Mouse (Mus musculus): ENCODE results near the gene Gm49337. TPM values are rescaled to one million over a fixed set of nuclear protein-coding genes. Genes with fewer than 3 reads are reported as not detected.
A peak's percentile ranks its signal among the peaks of the same experiment; 100 is the strongest.

Gm49337 gene
- polyA plus RNA-seq (2016; fragmentation: Nextera tagmentation; extraction: Ambion mirVana): not detected in 2 replicates

DNA sequence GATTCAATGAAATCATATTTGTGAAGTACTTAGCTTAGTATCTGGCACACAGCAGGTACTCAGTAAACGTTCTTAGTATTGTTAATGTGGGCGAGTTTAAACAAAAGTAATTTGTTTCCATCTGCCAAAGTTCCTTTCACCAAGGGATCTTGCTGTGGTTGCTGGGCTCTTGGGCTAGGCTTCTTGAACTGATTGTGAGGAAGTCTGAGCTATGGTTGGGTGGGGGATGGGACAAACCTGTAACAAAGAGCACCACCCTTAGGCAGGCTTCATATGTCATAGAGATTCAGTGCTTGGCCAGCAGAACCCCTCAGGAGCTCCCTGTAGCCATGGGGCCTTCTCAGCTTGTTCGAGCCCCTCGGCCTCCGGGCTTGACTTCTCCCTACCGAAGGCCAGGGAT is at the start of gene Gm49337, which contains the start of gene 1700042G07Rik:
Gene Gm49337 (plus strand): TSS at position 313 of the 400 bp plus-strand sequence.
Gene 1700042G07Rik (plus strand): TSS at position 301 of the 400 bp plus-strand sequence.
- H3K27ac ChIP-seq: no peak within 1 kb of the TSS; the same call in 1 of the 2 replicates
- no peaks in the 10 kb centered on the region for H3K27me3 ChIP-seq (ENCODE audit: low read depth, poor library complexity, severe bottlenecking)
- no peaks in the 10 kb centered on the region for H3K36me3 ChIP-seq
- DNase-seq (ENCODE audit: low spot score): no peak
- no peaks in the 10 kb centered on the region for H3K9me3 ChIP-seq (replicated peaks)
- 97% methylated on average over 6 of the region's 6 CpGs for WGBS
- no peak within 1 kb of the TSS for H3K4me3 ChIP-seq
- peaks cover 32% of the 10 kb centered on the region for H3K4me1 ChIP-seq

GRCm38 (mm10) chr4:116123602-116124519 is 49.3 kb upstream of the Gm49337 start, which contains the start of the genes Rad54l and Pomgnt1:
TSS of gene Rad54l (minus strand) at chr4:116123690.
TSS of gene Pomgnt1 (plus strand) at chr4:116123840.
- no peaks in the 10 kb centered on the region for H3K9me3 ChIP-seq (replicated peaks)
- H3K4me1 ChIP-seq: peaks cover 19% of the 10 kb centered on the region
- peak within 1 kb of the TSS; percentile 75 for H3K4me3 ChIP-seq
- H3K27me3 ChIP-seq (ENCODE audit: low read depth, poor library complexity, severe bottlenecking): no peaks in the 10 kb centered on the region
- H3K36me3 ChIP-seq: peaks cover 23% of the 10 kb centered on the region
- peak within 1 kb of the TSS; percentile 82 for H3K27ac ChIP-seq
- 4% methylated on average over 24 of the region's 24 CpGs for WGBS
- peak; percentile 90 for DNase-seq (ENCODE audit: low spot score)

- Histone ChIP-seq H3K4me3 (no peak overlapping the region), H3K36me3 (peaks cover 10% of the 10 kb centered on the region), H3K27me3 (ENCODE audit: low read depth, poor library complexity, severe bottlenecking) (no peaks in the 10 kb centered on the region), H3K4me1 (peaks cover 19% of the 10 kb centered on the region), H3K27ac (no peak overlapping the region), H3K9me3 (replicated peaks) (no peaks in the 10 kb centered on the region)
- no peak for DNase-seq (ENCODE audit: low spot score)
- 94% methylated on average over 4 of the region's 4 CpGs for WGBS
Measured at GRCm38 (mm10) chr4:116125803-116126386, 47.3 kb upstream of the Gm49337 start.

DNA sequence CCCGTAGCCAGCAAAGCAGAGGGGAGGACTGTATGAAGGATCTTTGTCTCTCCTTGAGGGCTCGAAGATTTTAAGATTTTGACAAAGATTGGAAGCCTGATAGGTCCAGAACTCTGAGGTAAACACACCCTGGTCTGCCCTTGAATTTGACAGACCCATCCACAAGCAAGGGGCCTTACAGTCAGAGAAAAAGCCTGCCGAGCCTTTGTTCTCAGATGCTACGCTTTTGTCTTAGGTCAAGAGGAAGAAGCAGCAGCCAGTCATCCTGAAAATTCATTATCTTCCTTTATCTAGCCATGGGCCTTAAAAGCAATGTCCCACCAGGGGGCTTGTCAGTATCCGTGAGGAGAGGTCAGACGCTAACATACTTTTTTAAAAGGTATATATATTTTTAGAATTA is 45.2 kb upstream of the Gm49337 start:
- no peaks in the 10 kb centered on the region for H3K9me3 ChIP-seq (replicated peaks)
- peaks cover 8% of the 10 kb centered on the region; the same call in 1 of the 2 replicates for H3K36me3 ChIP-seq
- 81% methylated on average over 6 of the region's 6 CpGs for WGBS
- H3K27ac ChIP-seq: no peak overlapping the region
- H3K4me3 ChIP-seq: no peak overlapping the region
- H3K4me1 ChIP-seq: peaks cover 12% of the 10 kb centered on the region
- DNase-seq (ENCODE audit: low spot score): no peak
- H3K27me3 ChIP-seq (ENCODE audit: low read depth, poor library complexity, severe bottlenecking): no peaks in the 10 kb centered on the region

DNA sequence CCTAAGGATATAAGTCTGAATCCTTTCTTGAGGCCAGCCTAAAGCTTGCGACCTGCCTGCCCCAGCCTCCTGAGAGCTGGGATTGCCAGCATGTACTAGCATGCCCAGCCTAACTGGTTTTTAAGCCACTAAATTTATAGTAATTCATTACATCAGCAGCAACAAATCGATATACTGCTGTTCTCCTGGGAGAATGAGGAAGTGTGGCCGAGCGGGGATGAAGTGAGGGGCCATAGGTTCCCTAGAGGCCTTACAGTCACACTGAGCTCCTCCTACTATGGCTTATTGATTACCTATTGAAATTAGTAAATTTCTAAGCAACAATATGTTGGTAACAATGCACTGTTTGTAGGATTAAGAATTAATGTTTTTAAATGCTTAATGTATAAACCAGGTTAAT is 40.1 kb upstream of the Gm49337 start:
- no peak for DNase-seq (ENCODE audit: low spot score)
- Histone ChIP-seq H3K9me3 (replicated peaks) (no peaks in the 10 kb centered on the region), H3K27ac (no peak overlapping the region), H3K36me3 (peaks cover 8% of the 10 kb centered on the region; the same call in 1 of the 2 replicates), H3K4me1 (no peaks in the 10 kb centered on the region), H3K4me3 (no peak overlapping the region), H3K27me3 (ENCODE audit: low read depth, poor library complexity, severe bottlenecking) (no peaks in the 10 kb centered on the region)
- 87% methylated on average over 4 of the region's 4 CpGs for WGBS

- Histone ChIP-seq H3K27me3 (ENCODE audit: low read depth, poor library complexity, severe bottlenecking) (no peaks in the 10 kb centered on the region), H3K9me3 (replicated peaks) (no peaks in the 10 kb centered on the region), H3K4me3 (no peak overlapping the region), H3K27ac (no peak overlapping the region), H3K36me3 (peaks cover 8% of the 10 kb centered on the region; the same call in 1 of the 2 replicates), H3K4me1 (no peaks in the 10 kb centered on the region)
- 58% methylated on average over 2 of the region's 2 CpGs for WGBS
- DNase-seq (ENCODE audit: low spot score): no peak
Measured at GRCm38 (mm10) chr4:116134990-116135389, 38.2 kb upstream of the Gm49337 start.

GRCm38 (mm10) chr4:116137421-116137996 is 35.7 kb upstream of the Gm49337 start:
- no peaks in the 10 kb centered on the region for H3K36me3 ChIP-seq
- DNase-seq (ENCODE audit: low spot score): no peak
- H3K4me3 ChIP-seq: no peak overlapping the region
- WGBS: 49% methylated on average over 13 of the region's 13 CpGs
- no peaks in the 10 kb centered on the region for H3K9me3 ChIP-seq (replicated peaks)
- no peaks in the 10 kb centered on the region for H3K4me1 ChIP-seq
- no peak overlapping the region for H3K27ac ChIP-seq
- H3K27me3 ChIP-seq (ENCODE audit: low read depth, poor library complexity, severe bottlenecking): peaks cover 12% of the 10 kb centered on the region

DNA sequence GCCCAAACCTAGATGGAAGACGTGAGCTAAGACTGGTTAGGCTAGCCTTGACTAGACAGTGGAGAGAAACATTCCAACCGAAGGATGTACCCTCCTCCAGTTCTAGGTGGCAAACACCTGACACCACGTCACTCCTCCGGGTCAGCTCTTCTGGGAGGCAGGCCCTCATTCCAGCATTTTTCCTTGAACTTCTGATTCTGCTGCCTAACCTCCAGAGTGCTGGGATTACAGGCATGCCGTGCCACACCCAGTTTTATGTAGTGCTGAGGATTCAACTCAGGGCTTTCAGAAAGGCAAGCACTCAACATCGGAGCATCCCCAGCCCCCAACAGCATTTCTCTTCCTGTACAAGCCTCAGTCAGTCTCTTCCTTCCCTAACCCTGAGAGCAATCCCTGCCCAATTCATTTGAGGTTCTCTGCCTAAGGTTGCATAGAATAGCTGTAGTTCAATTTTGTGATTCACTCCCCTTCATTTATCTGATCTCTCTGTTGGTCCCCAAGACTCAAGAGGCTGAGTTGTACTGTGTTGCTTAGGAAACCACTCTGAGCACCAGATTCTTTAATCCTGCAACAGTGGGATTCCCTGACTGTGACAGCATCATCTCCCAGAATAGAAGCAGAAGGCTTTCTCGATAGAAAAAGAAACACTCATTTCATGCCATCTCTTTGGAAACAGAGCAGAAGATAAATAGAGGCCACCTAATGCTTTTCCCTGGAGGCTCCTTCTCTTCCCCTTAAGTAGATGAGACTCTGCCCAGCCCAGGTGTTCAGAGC is 32.2 kb upstream of the Gm49337 start:
- 86% methylated on average over 7 of the region's 7 CpGs for WGBS
- no peak for DNase-seq (ENCODE audit: low spot score)
- Histone ChIP-seq H3K4me1 (peaks cover 21% of the 10 kb centered on the region), H3K27ac (no peak overlapping the region), H3K36me3 (no peaks in the 10 kb centered on the region), H3K27me3 (ENCODE audit: low read depth, poor library complexity, severe bottlenecking) (peaks cover 31% of the 10 kb centered on the region), H3K9me3 (replicated peaks) (no peaks in the 10 kb centered on the region), H3K4me3 (no peak overlapping the region)

- Histone ChIP-seq H3K27ac (no peak overlapping the region), H3K4me3 (no peak overlapping the region), H3K27me3 (ENCODE audit: low read depth, poor library complexity, severe bottlenecking) (peaks cover 31% of the 10 kb centered on the region), H3K4me1 (peaks cover 21% of the 10 kb centered on the region), H3K9me3 (replicated peaks) (no peaks in the 10 kb centered on the region), H3K36me3 (no peaks in the 10 kb centered on the region)
- WGBS: 88% methylated on average over 1 of the region's 1 CpGs
- DNase-seq (ENCODE audit: low spot score): no peak
Measured at GRCm38 (mm10) chr4:116141736-116142135, 31.4 kb upstream of the Gm49337 start.

GRCm38 (mm10) chr4:116142269-116142668 is 30.9 kb upstream of the Gm49337 start:
- WGBS: 84% methylated on average over 7 of the region's 7 CpGs
- no peak overlapping the region for H3K27ac ChIP-seq

GRCm38 (mm10) chr4:116143317-116143811 is 29.8 kb upstream of the Gm49337 start:
- 7% methylated on average over 7 of the region's 7 CpGs for WGBS
- Histone ChIP-seq H3K4me3 (peak overlapping the region; percentile 82), H3K27me3 (ENCODE audit: low read depth, poor library complexity, severe bottlenecking) (peaks cover 31% of the 10 kb centered on the region), H3K36me3 (no peaks in the 10 kb centered on the region), H3K27ac (no peak overlapping the region), H3K9me3 (replicated peaks) (no peaks in the 10 kb centered on the region), H3K4me1 (peaks cover 21% of the 10 kb centered on the region)
- DNase-seq (ENCODE audit: low spot score): no peak

More at GRCm38 (mm10) chr4:116142269-116142668, 30.9 kb upstream of the Gm49337 start:
- peaks cover 31% of the 10 kb centered on the region for H3K27me3 ChIP-seq (ENCODE audit: low read depth, poor library complexity, severe bottlenecking)
- peaks cover 21% of the 10 kb centered on the region for H3K4me1 ChIP-seq
- no peaks in the 10 kb centered on the region for H3K9me3 ChIP-seq (replicated peaks)
- no peaks in the 10 kb centered on the region for H3K36me3 ChIP-seq
- no peak overlapping the region for H3K4me3 ChIP-seq
- DNase-seq (ENCODE audit: low spot score): no peak
